30 mouse cellular contexts compared by ENCODE assay signal in genomic region chr7:144414632-144415031, GRCm38 (mm10). TPM values are rescaled to one million over a fixed set of nuclear protein-coding genes. Genes with fewer than 3 reads are reported as not detected.
A peak's percentile ranks its signal among the peaks of the same experiment; 100 is the strongest.
DNase-seq lines count a peak whose midpoint lies in the region; ATAC-seq and TF ChIP-seq lines count a peak whose summit lies in the region.
"Had no signal": no experiment of that assay in that cellular context is flagged by ENCODE, and none has a peak within 500 bp of the region (broad histone marks: within the 10 kb centered on the region; RNA-seq: fewer than 3 reads in every experiment).

No protein-coding gene starts in this region.

- ATAC-seq in intestine, postnatal 0 days: no peak
- no peak for ATAC-seq in intestine, embryonic 15.5 days
- no peak for ATAC-seq in lung, embryonic 14.5 days (ENCODE audit: insufficient read depth)
- peak; percentile 41; the same call in 1 of the 2 replicates for ATAC-seq in stomach, embryonic 15.5 days (ENCODE audit: insufficient read depth, low FRiP score, low read depth)
- ATAC-seq: forebrain, embryonic 13.5 days; midbrain, embryonic 13.5 days had no signal

- H3K27ac ChIP-seq in intestine, postnatal 0 days (ENCODE audit: low read depth, low read length): no peak overlapping the region
- H3K27ac ChIP-seq in intestine, embryonic 15.5 days: no peak overlapping the region
- H3K27ac ChIP-seq in lung, embryonic 14.5 days (ENCODE audit: low read depth): no peak overlapping the region
- H3K27ac ChIP-seq in stomach, embryonic 15.5 days: no peak overlapping the region
- H3K27ac ChIP-seq: embryonic facial prominence, embryonic 12.5 days; forebrain, embryonic 13.5 days; hindbrain, embryonic 10.5 days; limb, embryonic 12.5 days; midbrain, embryonic 13.5 days; neural tube, embryonic 13.5 days had no signal

- TF ChIP-seq CTCF in intestine, postnatal 0 days (IDR thresholded peaks at IDR 0.05; ENCODE audit: low read depth): peak; percentile 36
- TF ChIP-seq CTCF in lung, embryonic 14.5 days (IDR thresholded peaks at IDR 0.05; ENCODE audit: low read depth): peak; percentile 51

- no peaks in the 10 kb centered on the region for H3K9me3 ChIP-seq in intestine, postnatal 0 days (ENCODE audit: control insufficient read depth)
- H3K9me3 ChIP-seq in intestine, embryonic 15.5 days: no peaks in the 10 kb centered on the region
- no peaks in the 10 kb centered on the region for H3K9me3 ChIP-seq in lung, embryonic 14.5 days (ENCODE audit: low read depth, low read length)
- no peaks in the 10 kb centered on the region for H3K9me3 ChIP-seq in stomach, embryonic 15.5 days
- H3K9me3 ChIP-seq: embryonic facial prominence, embryonic 12.5 days; forebrain, embryonic 13.5 days; heart, embryonic 12.5 days; hindbrain, embryonic 10.5 days; limb, embryonic 12.5 days; megakaryocyte, embryonic 14.5 days; midbrain, embryonic 13.5 days; neural tube, embryonic 13.5 days had no signal

- H3K27me3 ChIP-seq in intestine, postnatal 0 days (replicated peaks; ENCODE audit: control insufficient read depth, insufficient read depth, low read length): no peaks in the 10 kb centered on the region
- H3K27me3 ChIP-seq in intestine, embryonic 15.5 days (replicated peaks): no peaks in the 10 kb centered on the region
- no peaks in the 10 kb centered on the region for H3K27me3 ChIP-seq in lung, embryonic 14.5 days (ENCODE audit: insufficient read depth, low read length)
- H3K27me3 ChIP-seq in stomach, embryonic 15.5 days (replicated peaks): no peaks in the 10 kb centered on the region
- H3K27me3 ChIP-seq: embryonic facial prominence, embryonic 12.5 days; forebrain, embryonic 13.5 days; limb, embryonic 12.5 days; midbrain, embryonic 13.5 days; neural tube, embryonic 13.5 days had no signal

- peak; percentile 35 for DNase-seq in lung, embryonic 14.5 days
- no peak for DNase-seq in lung, postnatal 4 days
- DNase-seq in R1 (ENCODE audit: low read depth, low spot score): peak; percentile 64
- no peak for DNase-seq in natural killer cell, adult 2 months (ENCODE audit: low spot score in 2 of 2)
- DNase-seq: adrenal gland, postnatal 36 days; B cell, adult 2 months; cerebellum, adult 11 months; cerebellum, postnatal 14 days; gastrocnemius, postnatal 14 days; heart, adult 18-20 months; heart, postnatal 10 days; kidney, adult 18-20 months; kidney, postnatal 10 days; lung, postnatal 14 days; retina, postnatal 1 day; right cerebral cortex, postnatal 25 days; thymus, adult 2 months; thymus, postnatal 4 days had no signal

- H3K4me1 ChIP-seq in intestine, postnatal 0 days (replicated peaks; ENCODE audit: control insufficient read depth, insufficient read depth, low read length): no peaks in the 10 kb centered on the region
- peaks cover 9% of the 10 kb centered on the region for H3K4me1 ChIP-seq in intestine, embryonic 15.5 days (replicated peaks)
- peaks cover 4% of the 10 kb centered on the region; the same call in 1 of the 2 replicates for H3K4me1 ChIP-seq in lung, embryonic 14.5 days (ENCODE audit: insufficient read depth)
- H3K4me1 ChIP-seq in stomach, embryonic 15.5 days: peaks cover 18% of the 10 kb centered on the region

- no peak overlapping the region for H3K4me2 ChIP-seq in intestine, postnatal 0 days (replicated peaks; ENCODE audit: low read depth)
- H3K4me2 ChIP-seq in intestine, embryonic 15.5 days (replicated peaks): no peak overlapping the region
- no peak overlapping the region for H3K4me2 ChIP-seq in lung, embryonic 14.5 days
- no peak overlapping the region for H3K4me2 ChIP-seq in stomach, embryonic 15.5 days
- H3K4me2 ChIP-seq: embryonic facial prominence, embryonic 12.5 days; forebrain, embryonic 13.5 days; heart, embryonic 12.5 days; limb, embryonic 12.5 days; liver, embryonic 11.5 days; midbrain, embryonic 13.5 days; neural tube, embryonic 13.5 days had no signal

- H3K4me3 ChIP-seq in intestine, postnatal 0 days (ENCODE audit: low read depth, low read length): no peak overlapping the region
- no peak overlapping the region for H3K4me3 ChIP-seq in intestine, embryonic 15.5 days (replicated peaks)
- no peak overlapping the region for H3K4me3 ChIP-seq in lung, embryonic 14.5 days (ENCODE audit: low read depth, low read length)
- H3K4me3 ChIP-seq in stomach, embryonic 15.5 days (replicated peaks): no peak overlapping the region
- H3K4me3 ChIP-seq: embryonic facial prominence, embryonic 12.5 days; forebrain, embryonic 13.5 days; heart, embryonic 12.5 days; hindbrain, embryonic 10.5 days; limb, embryonic 12.5 days; megakaryocyte, embryonic 14.5 days; midbrain, embryonic 13.5 days; neural tube, embryonic 13.5 days had no signal

- WGBS in intestine, postnatal 0 days: 64% methylated on average over 5 of the region's 5 CpGs
- WGBS in intestine, embryonic 15.5 days: 52% methylated on average over 5 of the region's 5 CpGs
- WGBS in lung, embryonic 14.5 days: 52% methylated on average over 5 of the region's 5 CpGs
- 52% methylated on average over 5 of the region's 5 CpGs for WGBS in stomach, embryonic 15.5 days

- H3K9ac ChIP-seq in intestine, postnatal 0 days (ENCODE audit: low read depth, low read length): no peak overlapping the region
- H3K9ac ChIP-seq in intestine, embryonic 15.5 days: no peak overlapping the region
- no peak overlapping the region for H3K9ac ChIP-seq in lung, embryonic 14.5 days
- no peak overlapping the region for H3K9ac ChIP-seq in stomach, embryonic 15.5 days
- H3K9ac ChIP-seq: embryonic facial prominence, embryonic 12.5 days; forebrain, embryonic 13.5 days; heart, embryonic 12.5 days; limb, embryonic 12.5 days; midbrain, embryonic 13.5 days; neural tube, embryonic 13.5 days had no signal

- H3K36me3 ChIP-seq in intestine, postnatal 0 days (ENCODE audit: control insufficient read depth, insufficient read depth): no peaks in the 10 kb centered on the region; the same call in 1 of the 2 replicates
- H3K36me3 ChIP-seq in intestine, embryonic 15.5 days: no peaks in the 10 kb centered on the region
- no peaks in the 10 kb centered on the region for H3K36me3 ChIP-seq in lung, embryonic 14.5 days (ENCODE audit: insufficient read depth)
- no peaks in the 10 kb centered on the region for H3K36me3 ChIP-seq in stomach, embryonic 15.5 days
- H3K36me3 ChIP-seq: heart, embryonic 12.5 days; limb, embryonic 12.5 days had no signal

RNA-seq across cellular contexts. Expression of gene Cttn, which starts 56.2 kb away (rescaled TPM):
- 123 and 146 TPM in 2 replicates for polyA plus RNA-seq in intestine, postnatal 0 days (2015; fragmentation: Nextera tagmentation; extraction: Ambion mirVana)
- polyA plus RNA-seq in intestine, embryonic 15.5 days (2015; fragmentation: Nextera tagmentation; extraction: Ambion mirVana): 139 and 146 TPM in 2 replicates
- 161 and 170 TPM in 2 replicates for polyA plus RNA-seq in lung, embryonic 14.5 days (2014; fragmentation: Nextera tagmentation; extraction: Ambion mirVana)
- 164 and 169 TPM in 2 replicates for polyA plus RNA-seq in stomach, embryonic 15.5 days (2015; fragmentation: Nextera tagmentation; extraction: Ambion mirVana)

Comparison
In these comparisons a context has a peak if more than half of its experiments do, and no peak if none do; other contexts are left out.
1. DNase-seq: peak in lung, embryonic 14.5 days (single experiment) and R1 (single experiment); none in lung, postnatal 4 days (0 of 2) and natural killer cell, adult 2 months (0 of 2).